Mouse (Mus musculus) hindbrain, embryonic 14.5 days (tissue): ENCODE measurements around the gene Plekha5. TPM values are rescaled to one million over a fixed set of nuclear protein-coding genes. Genes with fewer than 3 reads are reported as not detected.
"Not testable (repeated sequence)": the region's sequence is repeated elsewhere in the genome, so short reads cannot be mapped to it uniquely, and the experiment has no call there.

ENCODE experiments used
- ATAC-seq: fragments of 200-750 bp; cut with Nextera tagmentation; 2 replicates; pipeline ENCODE4 v1.8.0; 2017; ENCODE audit warnings: moderate number of reproducible peaks, mild to moderate bottlenecking, moderate TSS enrichment, moderate library complexity; ENCODE audit not compliant: low FRiP score
- DNase-seq: peaks from one replicate; pipeline ENCODE4 v3.0.0-alpha.2; 2015; ENCODE audit warnings: low spot score
- H3K27ac ChIP-seq: fragments of 300-500 bp; sonication (generic); 2 replicates; pipeline ENCODE4 v1.5.1; 2014; ENCODE audit warnings: mild to moderate bottlenecking, moderate library complexity
- H3K27me3 ChIP-seq: fragments of 300-500 bp; sonication (generic); 2 replicates; pipeline ENCODE4 v1.6.1; 2014; ENCODE audit warnings: mild to moderate bottlenecking, low read length, mixed read lengths; ENCODE audit not compliant: control insufficient read depth, insufficient read depth
- H3K36me3 ChIP-seq: fragments of 300-500 bp; sonication (generic); replicated peaks from 2 replicates; pipeline ENCODE4 v1.6.1; 2014; ENCODE audit not compliant: control insufficient read depth, insufficient read depth
- H3K4me1 ChIP-seq: fragments of 300-500 bp; sonication (generic); replicated peaks from 2 replicates; pipeline ENCODE4 v1.6.1; 2014; ENCODE audit warnings: antibody characterized with exemption, low read length, mixed read lengths; ENCODE audit not compliant: control insufficient read depth, insufficient read depth
- H3K4me2 ChIP-seq: fragments of 300-500 bp; sonication (generic); replicated peaks from 2 replicates; pipeline ENCODE4 v1.6.1; 2014; ENCODE audit warnings: mild to moderate bottlenecking, moderate library complexity
- H3K4me3 ChIP-seq: fragments of 300-500 bp; sonication (generic); replicated peaks from 2 replicates; pipeline ENCODE4 v1.5.1; 2014; ENCODE audit warnings: mild to moderate bottlenecking, low read length
- H3K9ac ChIP-seq: fragments of 300-500 bp; sonication (generic); 2 replicates; pipeline ENCODE4 v1.6.1; 2014
- H3K9me3 ChIP-seq: fragments of 300-500 bp; sonication (generic); 2 replicates; pipeline ENCODE4 v1.6.1; 2016; ENCODE audit warnings: low read length; ENCODE audit not compliant: control insufficient read depth
- WGBS: fragments of 180-500 bp; shearing (Covaris S2); extraction: QIAGEN DNeasy Blood & Tissue Kit; methylation state at CpG from one replicate; pipeline ENCODE4 v1.1.7; 2014; 5-methylcytosine and 5-hydroxymethylcytosine counted together
- polyA plus RNA-seq: library from polyadenylated mRNA; unstranded; fragments of >200 nt; fragmentation: Nextera tagmentation; extraction: Ambion mirVana; gene quantifications from 2 replicates; pipeline ENCODE4 v1.2.1, GENCODE M21; 2014

Plekha5 gene
- polyA plus RNA-seq, 1 experiment from 2014 or later: 37.8 TPM

DNA sequence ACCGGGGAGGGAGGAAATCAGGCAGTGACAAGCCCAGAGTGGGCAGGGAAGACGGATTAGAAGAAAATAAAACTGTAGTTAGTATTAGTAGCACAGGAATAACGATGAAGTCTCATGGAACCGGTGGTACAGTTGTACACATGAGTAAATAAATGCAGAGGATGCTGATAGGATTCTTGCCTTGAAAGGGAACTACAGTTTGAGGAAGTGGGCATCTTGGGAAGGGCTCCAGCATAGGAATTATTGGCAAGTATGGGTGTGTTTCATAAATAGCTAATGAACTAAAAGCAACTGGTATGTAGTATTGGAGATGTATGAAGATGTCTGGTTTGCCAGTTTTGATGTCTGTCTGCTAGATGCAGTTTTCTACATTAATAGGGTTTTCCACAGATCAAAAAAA is 99.7 kb downstream of the Plekha5 start:
- Histone ChIP-seq H3K9ac (no peak overlapping the region), H3K4me2 (no peak overlapping the region), H3K36me3 (peaks cover 18% of the 10 kb centered on the region), H3K9me3 (no peaks in the 10 kb centered on the region), H3K4me3 (no peak overlapping the region), H3K4me1 (peaks cover 16% of the 10 kb centered on the region), H3K27me3 (no peaks in the 10 kb centered on the region), H3K27ac (no peak overlapping the region)
- DNase-seq (no peak), ATAC-seq (no peak)
- WGBS: 91% methylated on average over 4 of the region's 4 CpGs

DNA sequence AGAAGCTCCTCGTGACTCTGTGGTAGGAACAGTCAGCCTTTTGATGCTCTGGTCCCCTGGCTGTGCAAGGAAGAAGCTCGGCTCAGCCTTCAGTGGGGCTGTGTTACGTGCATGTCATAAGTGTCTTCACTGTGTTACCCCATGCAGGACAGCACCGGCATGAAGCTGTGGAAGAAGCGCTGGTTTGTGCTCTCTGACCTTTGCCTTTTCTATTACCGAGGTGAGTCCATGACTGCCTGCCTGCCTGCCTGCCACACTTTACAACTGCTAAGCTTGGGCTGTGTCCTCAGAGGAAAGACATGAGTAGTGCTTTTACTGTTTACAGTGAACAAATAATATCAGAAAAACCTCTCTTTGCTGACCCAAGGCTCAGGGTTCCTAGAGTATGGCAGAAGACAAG is 104.6 kb downstream of the Plekha5 start:
- peaks cover 41% of the 10 kb centered on the region for H3K36me3 ChIP-seq
- no peaks in the 10 kb centered on the region for H3K9me3 ChIP-seq
- no peaks in the 10 kb centered on the region for H3K27me3 ChIP-seq
- ATAC-seq (no peak), DNase-seq (no peak)
- H3K9ac ChIP-seq: no peak overlapping the region
- no peak overlapping the region for H3K4me2 ChIP-seq
- no peak overlapping the region for H3K4me3 ChIP-seq
- H3K27ac ChIP-seq: no peak overlapping the region
- H3K4me1 ChIP-seq: no peaks in the 10 kb centered on the region
- WGBS: 86% methylated on average over 6 of the region's 6 CpGs

DNA sequence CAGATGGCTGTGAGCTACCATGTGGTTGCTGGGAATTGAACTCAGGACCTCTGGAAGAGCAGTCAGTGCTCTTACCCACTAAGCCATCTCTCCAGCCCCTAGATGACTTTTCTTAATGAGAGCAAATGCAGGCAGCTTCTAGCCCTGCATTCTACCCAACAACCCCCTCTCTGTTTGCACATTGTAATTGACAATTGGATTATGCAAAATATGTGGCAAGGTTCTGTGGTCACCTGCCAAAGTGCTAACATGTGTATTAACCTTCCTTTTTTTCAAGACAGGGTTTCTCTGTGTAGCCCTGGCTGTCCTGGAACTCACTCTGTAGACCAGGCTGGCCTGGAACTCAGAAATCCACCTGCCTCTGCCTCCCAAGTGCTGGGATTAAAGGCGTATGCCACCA is 109.0 kb downstream of the Plekha5 start:
- DNase-seq, H3K27ac ChIP-seq, H3K4me2 ChIP-seq, H3K4me1 ChIP-seq, H3K4me3 ChIP-seq, H3K27me3 ChIP-seq, H3K9me3 ChIP-seq, H3K9ac ChIP-seq, ATAC-seq: not testable (repeated sequence)
- 95% methylated on average over 1 of the region's 1 CpGs for WGBS
- peaks cover 56% of the 10 kb centered on the region for H3K36me3 ChIP-seq

DNA sequence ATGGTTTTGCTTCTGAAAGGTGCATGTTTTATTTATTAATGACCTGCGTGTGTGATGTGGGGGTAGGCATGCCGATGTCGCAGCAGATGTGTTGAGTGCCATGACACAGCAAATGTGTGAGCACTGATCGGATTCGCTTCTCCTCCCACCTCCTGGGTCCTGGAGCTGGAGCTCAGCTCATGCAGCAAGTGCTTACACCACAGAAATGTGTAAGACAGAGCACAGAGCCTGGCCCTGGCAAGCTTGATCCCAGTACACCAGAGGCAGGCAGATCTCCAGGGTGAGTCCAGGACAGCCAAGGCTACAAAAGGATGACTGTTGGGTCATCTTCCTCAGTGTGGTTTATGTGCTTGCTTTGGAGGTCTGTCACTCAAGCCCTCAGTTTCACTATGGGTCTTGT is 109.8 kb downstream of the Plekha5 start:
- ATAC-seq (no peak), DNase-seq (no peak)
- Histone ChIP-seq H3K27ac (no peak overlapping the region), H3K4me2 (no peak overlapping the region), H3K36me3 (peaks cover 51% of the 10 kb centered on the region), H3K27me3 (no peaks in the 10 kb centered on the region), H3K4me3 (no peak overlapping the region), H3K9ac (no peak overlapping the region), H3K4me1 (no peaks in the 10 kb centered on the region), H3K9me3 (no peaks in the 10 kb centered on the region)
- 81% methylated on average over 5 of the region's 5 CpGs for WGBS

DNA sequence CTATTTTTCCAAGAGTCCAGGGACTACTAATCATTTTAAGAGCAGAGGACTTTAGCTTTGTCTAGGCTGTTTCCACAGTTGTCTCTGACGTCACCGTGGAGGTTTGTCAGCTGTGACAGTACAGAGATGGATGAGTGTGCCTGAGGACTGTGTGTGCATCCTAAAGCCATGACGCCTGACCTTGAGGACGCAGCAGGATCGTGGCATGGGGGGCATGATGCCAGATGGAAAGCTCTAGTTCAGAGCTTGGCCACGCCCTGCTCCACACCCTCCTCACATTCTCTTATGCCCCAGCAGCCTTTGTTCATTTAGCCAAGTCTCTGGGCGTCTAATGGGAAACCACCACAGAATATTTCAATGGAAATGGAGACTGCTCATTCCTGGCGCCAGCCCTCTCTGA is 111.7 kb downstream of the Plekha5 start:
- Histone ChIP-seq H3K4me3 (no peak overlapping the region), H3K4me2 (no peak overlapping the region), H3K27ac (no peak overlapping the region), H3K36me3 (peaks cover 53% of the 10 kb centered on the region), H3K9ac (no peak overlapping the region), H3K4me1 (no peaks in the 10 kb centered on the region), H3K9me3 (no peaks in the 10 kb centered on the region), H3K27me3 (no peaks in the 10 kb centered on the region)
- WGBS: 79% methylated on average over 8 of the region's 8 CpGs
- DNase-seq: no peak
- ATAC-seq: no peak

DNA sequence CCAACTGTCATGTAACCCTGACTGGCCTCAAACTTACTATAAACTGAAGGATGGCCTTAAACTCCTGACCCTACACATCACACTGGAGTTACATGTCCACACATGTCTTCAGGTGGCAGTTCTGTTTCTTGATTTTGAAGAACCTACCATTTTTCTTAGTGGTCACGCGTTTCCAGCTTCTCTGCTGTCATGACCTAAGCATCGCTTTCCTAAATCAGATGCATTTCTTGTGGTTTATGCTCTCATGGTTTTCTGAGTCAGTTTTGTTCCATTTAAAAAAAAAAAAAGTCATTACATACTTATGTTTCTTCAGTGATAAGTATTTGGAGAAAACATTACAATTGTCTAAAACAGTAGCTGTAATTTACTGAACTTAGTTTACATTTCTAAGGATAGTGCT is 118.1 kb downstream of the Plekha5 start:
- H3K4me2 ChIP-seq: no peak overlapping the region
- ATAC-seq: no peak
- no peak for DNase-seq
- no peaks in the 10 kb centered on the region for H3K4me1 ChIP-seq
- WGBS: 92% methylated on average over 3 of the region's 3 CpGs
- H3K9ac ChIP-seq: no peak overlapping the region
- no peak overlapping the region for H3K27ac ChIP-seq
- no peak overlapping the region for H3K4me3 ChIP-seq
- peaks cover 55% of the 10 kb centered on the region for H3K36me3 ChIP-seq
- H3K9me3 ChIP-seq: no peaks in the 10 kb centered on the region
- H3K27me3 ChIP-seq: no peaks in the 10 kb centered on the region

GRCm38 (mm10) chr6:140543005-140543794 is 119.3 kb downstream of the Plekha5 start:
- Histone ChIP-seq H3K4me1 (no peaks in the 10 kb centered on the region), H3K9ac (no peak overlapping the region), H3K36me3 (peaks cover 47% of the 10 kb centered on the region), H3K4me2 (no peak overlapping the region), H3K27ac (no peak overlapping the region), H3K9me3 (no peaks in the 10 kb centered on the region), H3K4me3 (no peak overlapping the region), H3K27me3 (no peaks in the 10 kb centered on the region)
- 82% methylated on average over 11 of the region's 11 CpGs for WGBS
- DNase-seq (no peak), ATAC-seq (no peak)

DNA sequence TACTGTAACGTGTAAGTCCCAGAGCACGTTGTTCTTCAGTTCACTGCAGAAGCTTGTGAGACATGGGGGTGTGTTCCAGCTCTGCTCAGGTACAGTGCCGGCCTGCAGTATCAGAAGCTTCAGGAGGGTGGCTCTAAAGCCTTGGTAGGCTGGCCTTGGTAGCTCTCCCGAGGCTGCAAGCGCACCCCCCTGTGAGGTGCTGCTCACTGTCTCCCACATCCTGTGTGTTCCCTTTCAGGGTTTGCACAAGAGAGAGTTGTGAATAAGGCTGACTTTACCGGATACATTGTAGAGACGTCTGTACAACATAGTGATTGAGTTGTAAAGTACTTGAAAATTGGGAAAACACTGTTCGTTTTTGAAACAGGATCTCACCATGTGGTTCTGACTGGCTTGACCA is 122.2 kb downstream of the Plekha5 start:
- Histone ChIP-seq H3K4me2 (no peak overlapping the region), H3K9me3 (no peaks in the 10 kb centered on the region), H3K4me1 (no peaks in the 10 kb centered on the region), H3K9ac (no peak overlapping the region), H3K4me3 (no peak overlapping the region), H3K27me3 (no peaks in the 10 kb centered on the region), H3K27ac (no peak overlapping the region), H3K36me3 (peaks cover 45% of the 10 kb centered on the region)
- 85% methylated on average over 8 of the region's 8 CpGs for WGBS
- ATAC-seq (no peak), DNase-seq (no peak)

DNA sequence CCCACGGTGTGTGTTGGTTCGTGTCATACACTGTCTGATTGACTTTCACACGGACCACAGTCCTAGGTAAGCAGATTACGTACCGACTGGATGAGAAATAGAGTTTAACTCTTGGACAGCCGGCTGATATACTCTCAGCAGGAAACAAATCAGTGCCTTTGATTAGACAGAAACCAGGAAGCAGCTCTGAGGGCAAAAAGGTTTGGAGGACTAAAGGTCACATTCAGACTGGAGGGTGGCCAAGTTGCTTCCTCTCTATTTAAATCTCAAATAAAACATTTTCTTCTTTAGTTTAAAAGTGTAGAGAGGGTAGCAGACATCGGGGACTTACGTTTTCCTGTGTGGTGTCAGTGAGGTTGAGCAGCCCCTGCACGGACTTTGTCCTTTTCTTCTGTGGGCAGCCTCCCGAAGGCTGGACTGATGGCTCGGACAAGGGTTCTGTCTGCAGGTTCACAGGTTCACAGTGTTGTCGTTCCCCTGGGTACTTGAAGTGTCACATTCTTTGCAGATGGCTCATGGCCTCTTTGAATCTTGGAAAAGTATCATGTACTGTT is 122.9 kb downstream of the Plekha5 start:
- Histone ChIP-seq H3K9me3 (no peaks in the 10 kb centered on the region), H3K36me3 (peaks cover 52% of the 10 kb centered on the region), H3K27me3 (no peaks in the 10 kb centered on the region), H3K4me1 (no peaks in the 10 kb centered on the region), H3K27ac (no peak overlapping the region), H3K9ac (no peak overlapping the region), H3K4me2 (no peak overlapping the region), H3K4me3 (no peak overlapping the region)
- DNase-seq: no peak
- no peak for ATAC-seq
- 61% methylated on average over 12 of the region's 12 CpGs for WGBS
